Mouse (Mus musculus) liver, embryonic 14.5 days (tissue): ENCODE results near the gene Ndufaf5.

Experiments used
- CTCF ChIP-seq: IDR thresholded peaks from 2 replicates; pipeline ENCODE4 v1.5.1; 2016; ENCODE audit warnings: antibody characterized with exemption, low read depth, control low read depth
- EP300 ChIP-seq: IDR thresholded peaks from 2 replicates; pipeline ENCODE4 v1.6.1; 2016; ENCODE audit warnings: antibody characterized with exemption, low read depth

- TF ChIP-seq CTCF, result no peak
- TF ChIP-seq EP300, result no peak
Observed at GRCm38 (mm10) chr2:140237245-140237644, 66.8 kb downstream of the Ndufaf5 start.
